Mouse (Mus musculus) intestine, postnatal 0 days (tissue): ENCODE data around the gene Esrrg. TPM values are rescaled to one million over a fixed set of nuclear protein-coding genes. Genes with fewer than 3 reads are reported as not detected.
A peak's percentile ranks its signal among the peaks of the same experiment; 100 is the strongest.

Experiments used
- ATAC-seq: fragments of 200-750 bp; cut with Nextera tagmentation; 2 replicates; pipeline ENCODE4 v1.8.0; 2017; ENCODE audit warnings: mild to moderate bottlenecking, moderate TSS enrichment, moderate library complexity
- H3K27ac ChIP-seq: fragments of 300-500 bp; sonication (generic); 2 replicates; pipeline ENCODE4 v1.5.1; 2014; ENCODE audit warnings: mild to moderate bottlenecking, low read depth, low read length, moderate library complexity
- H3K27me3 ChIP-seq: fragments of 300-500 bp; sonication (generic); replicated peaks from 2 replicates; pipeline ENCODE4 v1.6.1; 2014; ENCODE audit warnings: low read length, mixed read lengths; ENCODE audit not compliant: control insufficient read depth, insufficient read depth
- H3K36me3 ChIP-seq: fragments of 300-500 bp; sonication (generic); 2 replicates; pipeline ENCODE4 v1.6.1; 2014; ENCODE audit warnings: mild to moderate bottlenecking, moderate library complexity; ENCODE audit not compliant: control insufficient read depth, insufficient read depth
- H3K4me1 ChIP-seq: fragments of 300-500 bp; sonication (generic); replicated peaks from 2 replicates; pipeline ENCODE4 v1.6.1; 2014; ENCODE audit warnings: antibody characterized with exemption, low read length, mixed read lengths; ENCODE audit not compliant: control insufficient read depth, insufficient read depth
- H3K4me2 ChIP-seq: fragments of 300-500 bp; sonication (generic); replicated peaks from 2 replicates; pipeline ENCODE4 v1.6.1; 2014; ENCODE audit warnings: low read depth, mild to moderate bottlenecking, moderate library complexity
- H3K4me3 ChIP-seq: fragments of 300-500 bp; sonication (generic); 2 replicates; pipeline ENCODE4 v1.5.1; 2014; ENCODE audit warnings: low read depth, low read length
- H3K9ac ChIP-seq: fragments of 300-500 bp; sonication (generic); 2 replicates; pipeline ENCODE4 v1.6.1; 2014; ENCODE audit warnings: mild to moderate bottlenecking, low read depth, low read length
- H3K9me3 ChIP-seq: fragments of 300-500 bp; sonication (generic); 2 replicates; pipeline ENCODE4 v1.6.1; 2016; ENCODE audit warnings: mixed run types; ENCODE audit not compliant: control insufficient read depth
- CTCF ChIP-seq: sonication (generic); IDR thresholded peaks from 2 replicates; pipeline ENCODE4 v1.5.1; 2016; ENCODE audit warnings: low read depth, mild to moderate bottlenecking, control low read depth, antibody characterized with exemption, moderate library complexity
- WGBS: fragments of 180-500 bp; shearing (Covaris S2); extraction: QIAGEN DNeasy Blood & Tissue Kit; methylation state at CpG from one replicate; pipeline ENCODE4 v1.1.7; 2014; 5-methylcytosine and 5-hydroxymethylcytosine counted together
- polyA plus RNA-seq: library from polyadenylated mRNA; unstranded; fragments of >200 nt; fragmentation: Nextera tagmentation; extraction: Ambion mirVana; gene quantifications from 2 replicates; pipeline ENCODE4 v1.2.1, GENCODE M21; 2015

The Esrrg gene
- polyA plus RNA-seq, 1 experiment from 2014 or later, result 1.2 TPM

- H3K9ac ChIP-seq, result no peak overlapping the region
- H3K36me3 ChIP-seq, result no peaks in the 10 kb centered on the region
Observed at GRCm38 (mm10) chr1:187648551-187648950, 40.0 kb downstream of the Esrrg start.

GRCm38 (mm10) chr1:187649871-187650270 lies 41.3 kb downstream of the Esrrg start:
- WGBS, result 60% methylated on average over 5 of the region's 5 CpGs
- no peak for TF ChIP-seq CTCF
- H3K4me3 ChIP-seq, result no peak overlapping the region
- no peaks in the 10 kb centered on the region for H3K27me3 ChIP-seq
- ATAC-seq, result no peak
- no peak overlapping the region for H3K4me2 ChIP-seq
- H3K36me3 ChIP-seq, result no peaks in the 10 kb centered on the region
- H3K4me1 ChIP-seq, result peaks cover 11% of the 10 kb centered on the region
- H3K9me3 ChIP-seq, result no peaks in the 10 kb centered on the region
- no peak overlapping the region for H3K9ac ChIP-seq
- no peak overlapping the region for H3K27ac ChIP-seq

More at GRCm38 (mm10) chr1:187648551-187648950, 40.0 kb downstream of the Esrrg start:
- peaks cover 8% of the 10 kb centered on the region for H3K4me1 ChIP-seq
- no peak overlapping the region for H3K27ac ChIP-seq
- no peaks in the 10 kb centered on the region for H3K27me3 ChIP-seq
- TF ChIP-seq CTCF, result no peak
- H3K9me3 ChIP-seq, result no peaks in the 10 kb centered on the region
- H3K4me2 ChIP-seq, result no peak overlapping the region
- WGBS, result 93% methylated on average over 8 of the region's 8 CpGs
- ATAC-seq, result no peak
- H3K4me3 ChIP-seq, result no peak overlapping the region

- H3K4me2 ChIP-seq, result peak overlapping the region; percentile 98
- TF ChIP-seq CTCF, result no peak
- H3K36me3 ChIP-seq, result no peaks in the 10 kb centered on the region
- H3K4me3 ChIP-seq, result peak overlapping the region; percentile 61
- ATAC-seq, result no peak
- H3K9ac ChIP-seq, result peak overlapping the region; percentile 51; the same call in 1 of the 2 replicates
- H3K4me1 ChIP-seq, result peaks cover 11% of the 10 kb centered on the region
- H3K9me3 ChIP-seq, result no peaks in the 10 kb centered on the region
- H3K27me3 ChIP-seq, result no peaks in the 10 kb centered on the region
- H3K27ac ChIP-seq, result no peak overlapping the region
- WGBS, result 16% methylated on average over 24 of the region's 24 CpGs
Observed at GRCm38 (mm10) chr1:187650786-187651687, 42.4 kb downstream of the Esrrg start.

GRCm38 (mm10) chr1:187651688-187652241 lies 43.2 kb downstream of the Esrrg start:
- peak overlapping the region; percentile 51 for H3K9ac ChIP-seq
- H3K4me3 ChIP-seq, result peak overlapping the region; percentile 61
- peak overlapping the region; percentile 54; the same call in 1 of the 2 replicates for H3K27ac ChIP-seq
- peak overlapping the region; percentile 98 for H3K4me2 ChIP-seq
- H3K9me3 ChIP-seq, result no peaks in the 10 kb centered on the region
- H3K4me1 ChIP-seq, result peaks cover 11% of the 10 kb centered on the region
- H3K27me3 ChIP-seq, result no peaks in the 10 kb centered on the region
- peak; percentile 71 for ATAC-seq
- no peaks in the 10 kb centered on the region for H3K36me3 ChIP-seq
- WGBS, result under 1% methylated on average over 47 of the region's 47 CpGs
- TF ChIP-seq CTCF, result no peak

- ATAC-seq, result no peak
- peak overlapping the region; percentile 61 for H3K4me3 ChIP-seq
- TF ChIP-seq CTCF, result no peak
- H3K4me1 ChIP-seq, result peaks cover 11% of the 10 kb centered on the region
- no peaks in the 10 kb centered on the region for H3K27me3 ChIP-seq
- H3K4me2 ChIP-seq, result peak overlapping the region; percentile 98
- H3K27ac ChIP-seq, result no peak overlapping the region
- 0 out of 2 replicates have a peak overlapping the region, but pooled peaks have one; percentile 51 for H3K9ac ChIP-seq
- H3K36me3 ChIP-seq, result no peaks in the 10 kb centered on the region
- H3K9me3 ChIP-seq, result no peaks in the 10 kb centered on the region
- 27% methylated on average over 7 of the region's 7 CpGs for WGBS
Observed at GRCm38 (mm10) chr1:187652445-187652844, 43.9 kb downstream of the Esrrg start.

GRCm38 (mm10) chr1:187653390-187653789 lies 44.8 kb downstream of the Esrrg start:
- H3K36me3 ChIP-seq, result no peaks in the 10 kb centered on the region
- H3K4me3 ChIP-seq, result 0 out of 2 replicates have a peak overlapping the region, but pooled peaks have one; percentile 5
- H3K27me3 ChIP-seq, result no peaks in the 10 kb centered on the region
- peak; percentile 62; the same call in 1 of the 2 replicates for ATAC-seq
- H3K9me3 ChIP-seq, result no peaks in the 10 kb centered on the region
- peak overlapping the region; percentile 98 for H3K4me2 ChIP-seq
- no peak for TF ChIP-seq CTCF
- H3K9ac ChIP-seq, result no peak overlapping the region
- 19% methylated on average over 9 of the region's 9 CpGs for WGBS
- H3K4me1 ChIP-seq, result peaks cover 11% of the 10 kb centered on the region
- no peak overlapping the region for H3K27ac ChIP-seq
